Mouse (Mus musculus): ENCODE measurements at regions not wholly inside any gene's neighbourhood (a gene's known extent, or its start where the extent isn't known, plus 50 kb on each side); places are given as distances from the start of the nearest gene placed in this dataset.

DNA sequence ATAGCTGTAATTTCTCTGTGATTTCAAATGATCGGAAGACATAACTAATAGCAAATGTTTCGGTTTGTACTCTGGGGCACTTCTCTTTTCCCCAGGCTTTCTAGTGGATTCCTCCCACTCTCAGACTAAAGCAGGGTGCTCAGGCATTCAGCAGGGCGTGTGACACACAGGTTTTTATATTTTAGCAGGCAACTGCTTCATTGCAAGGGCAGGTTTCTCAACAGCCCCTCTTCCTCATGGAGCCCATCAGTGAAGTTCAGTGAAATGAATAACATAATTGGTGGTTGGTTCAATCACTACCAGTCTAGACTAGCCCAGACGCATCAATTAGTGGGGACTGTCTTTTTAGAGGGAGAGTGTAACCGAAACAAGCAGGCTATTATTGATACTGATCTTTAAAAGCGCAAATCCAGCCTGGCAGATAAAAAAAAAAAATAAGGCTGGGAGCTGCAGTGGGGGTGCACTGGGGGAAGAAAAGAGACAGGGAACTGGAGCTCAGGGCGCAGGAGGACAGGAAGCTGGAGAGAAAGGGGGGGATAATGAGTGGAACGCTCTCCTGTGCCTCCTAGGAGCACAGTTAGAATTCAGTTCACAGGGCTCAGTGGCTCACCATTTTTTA lies 422.3 kb upstream of the Ubash3b start:
- Histone ChIP-seq H3K27me3 (ENCODE audit: control insufficient read depth, insufficient read depth, low read length) (peaks cover 12% of the 10 kb centered on the region), H3K27ac (ENCODE audit: insufficient read depth, low read depth, low read length) (no peak overlapping the region), H3K36me3 (ENCODE audit: control insufficient read depth, insufficient read depth, low read length) (no peaks in the 10 kb centered on the region), H3K4me1 (ENCODE audit: control insufficient read depth, insufficient read depth, insufficient read length, low read length) (no peaks in the 10 kb centered on the region), H3K4me3 (ENCODE audit: low read depth, low read length) (no peak overlapping the region)
- TF ChIP-seq POLR2A (IDR thresholded peaks at IDR 0.05; ENCODE audit: low read depth, low read length) = no peak
- no peak for TF ChIP-seq CTCF (IDR thresholded peaks at IDR 0.05; ENCODE audit: extremely low read depth, insufficient read length, insufficient replicate concordance, low read depth, low read length)
- WGBS = 40% methylated on average over 8 of the region's 8 CpGs

GRCm38 (mm10) chr9:41583276-41583675 lies 421.8 kb upstream of the Ubash3b start:
- H3K4me1 ChIP-seq (ENCODE audit: control insufficient read depth, insufficient read depth, insufficient read length, low read length) = no peaks in the 10 kb centered on the region
- no peaks in the 10 kb centered on the region for H3K36me3 ChIP-seq (ENCODE audit: control insufficient read depth, insufficient read depth, low read length)
- 58% methylated on average over 8 of the region's 8 CpGs for WGBS
- no peak overlapping the region for H3K4me3 ChIP-seq (ENCODE audit: low read depth, low read length)
- TF ChIP-seq CTCF (IDR thresholded peaks at IDR 0.05; ENCODE audit: extremely low read depth, insufficient read length, insufficient replicate concordance, low read depth, low read length) (no peak), POLR2A (IDR thresholded peaks at IDR 0.05; ENCODE audit: low read depth, low read length) (no peak)
- peaks cover 13% of the 10 kb centered on the region for H3K27me3 ChIP-seq (ENCODE audit: control insufficient read depth, insufficient read depth, low read length)
- no peak overlapping the region for H3K27ac ChIP-seq (ENCODE audit: insufficient read depth, low read depth, low read length)

- H3K27me3 ChIP-seq (ENCODE audit: control insufficient read depth, insufficient read depth, low read length) = peaks cover 13% of the 10 kb centered on the region
- H3K4me3 ChIP-seq (ENCODE audit: low read depth, low read length) = no peak overlapping the region
- no peaks in the 10 kb centered on the region for H3K4me1 ChIP-seq (ENCODE audit: control insufficient read depth, insufficient read depth, insufficient read length, low read length)
- H3K36me3 ChIP-seq (ENCODE audit: control insufficient read depth, insufficient read depth, low read length) = no peaks in the 10 kb centered on the region
- no peak for TF ChIP-seq POLR2A (IDR thresholded peaks at IDR 0.05; ENCODE audit: low read depth, low read length)
- no peak for TF ChIP-seq CTCF (IDR thresholded peaks at IDR 0.05; ENCODE audit: extremely low read depth, insufficient read length, insufficient replicate concordance, low read depth, low read length)
- WGBS = 56% methylated on average over 5 of the region's 5 CpGs
- no peak overlapping the region for H3K27ac ChIP-seq (ENCODE audit: insufficient read depth, low read depth, low read length)
Observed at GRCm38 (mm10) chr9:41582711-41583236, 421.3 kb upstream of the Ubash3b start.

- Histone ChIP-seq H3K27me3 (ENCODE audit: control insufficient read depth, insufficient read depth, low read length) (peaks cover 13% of the 10 kb centered on the region), H3K4me3 (ENCODE audit: low read depth, low read length) (no peak overlapping the region), H3K27ac (ENCODE audit: insufficient read depth, low read depth, low read length) (no peak overlapping the region), H3K36me3 (ENCODE audit: control insufficient read depth, insufficient read depth, low read length) (no peaks in the 10 kb centered on the region), H3K4me1 (ENCODE audit: control insufficient read depth, insufficient read depth, insufficient read length, low read length) (no peaks in the 10 kb centered on the region)
- 57% methylated on average over 8 of the region's 8 CpGs for WGBS
- TF ChIP-seq CTCF (IDR thresholded peaks at IDR 0.05; ENCODE audit: extremely low read depth, insufficient read length, insufficient replicate concordance, low read depth, low read length) = no peak
- TF ChIP-seq POLR2A (IDR thresholded peaks at IDR 0.05; ENCODE audit: low read depth, low read length) = no peak
Observed at GRCm38 (mm10) chr9:41582171-41582570, 420.7 kb upstream of the Ubash3b start.

DNA sequence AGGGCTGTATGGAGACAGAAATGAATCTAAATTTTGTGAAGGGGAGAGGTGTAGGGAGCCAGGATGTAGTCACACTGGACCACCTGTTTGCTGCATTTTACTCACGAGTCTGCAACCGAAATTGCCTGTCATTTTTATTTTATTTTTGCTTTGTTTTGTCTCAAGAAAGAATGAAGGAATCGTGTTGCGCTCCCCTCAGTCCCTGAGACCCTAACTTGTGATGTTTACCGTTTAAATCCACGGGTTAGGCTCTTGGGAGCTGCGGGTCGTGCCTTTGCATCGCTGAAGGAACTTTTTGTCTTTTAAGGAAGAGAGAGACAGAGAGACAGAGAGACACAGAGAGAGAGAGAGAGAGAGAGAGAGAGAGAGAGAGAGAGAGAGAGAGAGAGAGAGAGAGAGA lies 420.2 kb upstream of the Ubash3b start:
- Histone ChIP-seq H3K27ac (ENCODE audit: insufficient read depth, low read depth, low read length) (no peak overlapping the region), H3K4me3 (ENCODE audit: low read depth, low read length) (peak overlapping the region; percentile 20; the same call in 1 of the 2 replicates)
- WGBS = 29% methylated on average over 9 of the region's 9 CpGs

DNA sequence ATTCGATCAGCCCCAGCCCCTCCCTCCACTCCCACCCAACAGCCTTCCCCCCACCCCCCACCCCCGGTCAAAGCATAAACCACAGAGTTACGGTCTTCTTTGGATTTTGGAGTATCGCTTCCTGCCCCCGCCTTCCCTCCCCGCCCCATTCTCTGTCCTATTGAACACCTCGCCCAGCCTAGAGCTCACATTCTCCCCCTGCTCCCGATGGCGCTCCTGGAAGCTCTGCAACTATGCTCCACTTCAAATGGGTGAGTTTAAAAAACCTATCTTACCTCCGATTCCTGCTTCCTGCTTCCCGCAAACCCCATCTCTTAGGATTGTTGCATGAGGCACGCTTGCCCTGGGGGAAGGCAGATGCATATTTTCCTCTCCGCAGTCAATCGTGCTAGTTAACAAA lies 419.7 kb upstream of the Ubash3b start:
- Histone ChIP-seq H3K4me1 (ENCODE audit: control insufficient read depth, insufficient read depth, insufficient read length, low read length) (no peaks in the 10 kb centered on the region), H3K4me3 (ENCODE audit: low read depth, low read length) (peak overlapping the region; percentile 62), H3K36me3 (ENCODE audit: control insufficient read depth, insufficient read depth, low read length) (no peaks in the 10 kb centered on the region), H3K27me3 (ENCODE audit: control insufficient read depth, insufficient read depth, low read length) (peaks cover 13% of the 10 kb centered on the region), H3K27ac (ENCODE audit: insufficient read depth, low read depth, low read length) (no peak overlapping the region; the same call in 1 of the 2 replicates)
- 4% methylated on average over 14 of the region's 14 CpGs for WGBS
- no peak for TF ChIP-seq POLR2A (IDR thresholded peaks at IDR 0.05; ENCODE audit: low read depth, low read length)
- no peak for TF ChIP-seq CTCF (IDR thresholded peaks at IDR 0.05; ENCODE audit: extremely low read depth, insufficient read length, insufficient replicate concordance, low read depth, low read length)

More for the DNA sequence above, 420.2 kb upstream of the Ubash3b start:
- Histone ChIP-seq H3K4me1 (ENCODE audit: control insufficient read depth, insufficient read depth, insufficient read length, low read length) (no peaks in the 10 kb centered on the region), H3K36me3 (ENCODE audit: control insufficient read depth, insufficient read depth, low read length) (no peaks in the 10 kb centered on the region), H3K27me3 (ENCODE audit: control insufficient read depth, insufficient read depth, low read length) (peaks cover 13% of the 10 kb centered on the region)
- TF ChIP-seq POLR2A (IDR thresholded peaks at IDR 0.05; ENCODE audit: low read depth, low read length) = no peak
- no peak for TF ChIP-seq CTCF (IDR thresholded peaks at IDR 0.05; ENCODE audit: extremely low read depth, insufficient read length, insufficient replicate concordance, low read depth, low read length)

DNA sequence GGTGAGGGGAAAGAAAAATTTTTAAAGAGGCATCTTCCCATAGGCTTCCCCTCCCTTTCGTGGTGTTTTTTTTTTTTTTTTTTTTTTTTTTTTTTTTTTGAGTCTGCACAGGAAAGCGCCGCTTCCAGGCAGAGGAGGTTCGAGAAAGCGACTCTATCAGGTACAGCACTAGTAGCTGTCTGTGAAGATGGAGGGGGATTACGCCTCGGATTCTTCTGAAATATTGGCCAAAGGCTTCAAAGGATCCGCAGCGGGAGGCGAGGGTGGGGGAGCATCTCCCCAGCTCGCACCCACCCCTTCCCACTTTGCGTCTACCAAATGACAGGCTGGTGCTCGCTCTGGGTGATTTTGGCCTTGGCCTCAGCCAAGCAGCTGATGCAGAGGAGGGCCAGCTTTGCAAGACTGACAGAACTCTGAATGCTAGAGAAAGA lies 419.1 kb upstream of the Ubash3b start:
- H3K4me3 ChIP-seq (ENCODE audit: low read depth, low read length) = peak overlapping the region; percentile 66
- peaks cover 13% of the 10 kb centered on the region for H3K27me3 ChIP-seq (ENCODE audit: control insufficient read depth, insufficient read depth, low read length)
- H3K36me3 ChIP-seq (ENCODE audit: control insufficient read depth, insufficient read depth, low read length) = no peaks in the 10 kb centered on the region
- peak overlapping the region; percentile 71 for H3K27ac ChIP-seq (ENCODE audit: insufficient read depth, low read depth, low read length)
- no peak for TF ChIP-seq CTCF (IDR thresholded peaks at IDR 0.05; ENCODE audit: extremely low read depth, insufficient read length, insufficient replicate concordance, low read depth, low read length)
- TF ChIP-seq POLR2A (IDR thresholded peaks at IDR 0.05; ENCODE audit: low read depth, low read length) = no peak
- 7% methylated on average over 13 of the region's 13 CpGs for WGBS
- no peaks in the 10 kb centered on the region for H3K4me1 ChIP-seq (ENCODE audit: control insufficient read depth, insufficient read depth, insufficient read length, low read length)
